Mouse (Mus musculus) bone marrow, adult 2 months (tissue): ENCODE data around the gene Myh9.

Source experiments
- CTCF ChIP-seq: fragments of 200-500 bp; IDR thresholded peaks from 2 replicates; pipeline ENCODE4 v1.5.1; 2011; ENCODE audit warnings: low read length, control low read depth; ENCODE audit not compliant: control insufficient read depth, insufficient read depth
- POLR2A ChIP-seq: fragments of 200-500 bp; IDR thresholded peaks from 2 replicates; pipeline ENCODE4 v1.6.1; 2011; ENCODE audit warnings: low read depth, mild to moderate bottlenecking, control low read depth, low read length, borderline replicate concordance; ENCODE audit not compliant: control insufficient read depth

GRCm38 (mm10) chr15:77744632-77745031 lies 97.3 kb downstream of the Myh9 start:
- TF ChIP-seq CTCF (no peak), POLR2A (no peak)
